Mouse (Mus musculus): Measurements from ENCODE around the gene Fndc3b. TPM values are rescaled to one million over a fixed set of nuclear protein-coding genes. Genes with fewer than 3 reads are reported as not detected.

Fndc3b gene
- total RNA-seq, 4 experiments from 2014 or later, result 41.8 to 50.5 (median 49.8) TPM

- no peak for DNase-seq (ENCODE audit: low spot score)
Measured at GRCm38 (mm10) chr3:27469971-27470370, 241.1 kb downstream of the Fndc3b start.

- DNase-seq (ENCODE audit: low spot score), result no peak
Measured at GRCm38 (mm10) chr3:27467505-27468020, 243.5 kb downstream of the Fndc3b start.

GRCm38 (mm10) chr3:27466297-27466901, 244.7 kb downstream of the Fndc3b start:
- DNase-seq (ENCODE audit: low spot score), result peak; percentile 83

GRCm38 (mm10) chr3:27463373-27463772, 247.7 kb downstream of the Fndc3b start:
- DNase-seq (ENCODE audit: low spot score), result no peak

GRCm38 (mm10) chr3:27462934-27463333, 248.2 kb downstream of the Fndc3b start:
- DNase-seq (ENCODE audit: low spot score), result peak; percentile 41

GRCm38 (mm10) chr3:27462316-27462902, 248.7 kb downstream of the Fndc3b start:
- DNase-seq (ENCODE audit: low spot score), result no peak

GRCm38 (mm10) chr3:27461861-27462260, 249.2 kb downstream of the Fndc3b start:
- no peak for DNase-seq (ENCODE audit: low spot score)

GRCm38 (mm10) chr3:27461037-27461436, 250.1 kb downstream of the Fndc3b start:
- DNase-seq (ENCODE audit: low spot score), result peak; percentile 79

- DNase-seq (ENCODE audit: low spot score), result no peak
Measured at GRCm38 (mm10) chr3:27458416-27458815, 252.7 kb downstream of the Fndc3b start.

GRCm38 (mm10) chr3:27456514-27456913, 254.6 kb downstream of the Fndc3b start:
- DNase-seq (ENCODE audit: low spot score), result no peak

GRCm38 (mm10) chr3:27454402-27455195, 256.5 kb downstream of the Fndc3b start:
- DNase-seq (ENCODE audit: low spot score), result no peak

- no peak for DNase-seq (ENCODE audit: low spot score)
Measured at GRCm38 (mm10) chr3:27453453-27454098, 257.5 kb downstream of the Fndc3b start.

- no peak for DNase-seq (ENCODE audit: low spot score)
Measured at GRCm38 (mm10) chr3:27449447-27449846, 261.7 kb downstream of the Fndc3b start.

GRCm38 (mm10) chr3:27448367-27448766, 262.7 kb downstream of the Fndc3b start:
- no peak for DNase-seq (ENCODE audit: low spot score)

GRCm38 (mm10) chr3:27439704-27440103, 271.4 kb downstream of the Fndc3b start:
- no peak for DNase-seq (ENCODE audit: low spot score)

GRCm38 (mm10) chr3:27435096-27435620, 275.9 kb downstream of the Fndc3b start:
- no peak for DNase-seq (ENCODE audit: low spot score)

- no peak for DNase-seq (ENCODE audit: low spot score)
Measured at GRCm38 (mm10) chr3:27432981-27433380, 278.1 kb downstream of the Fndc3b start.

GRCm38 (mm10) chr3:27430621-27431263, 280.4 kb downstream of the Fndc3b start:
- DNase-seq (ENCODE audit: low spot score), result peak; percentile 25

- no peak for DNase-seq (ENCODE audit: low spot score)
Measured at GRCm38 (mm10) chr3:27427406-27427805, 283.7 kb downstream of the Fndc3b start.

- DNase-seq (ENCODE audit: low spot score), result no peak
Measured at GRCm38 (mm10) chr3:27424049-27424667, 286.9 kb downstream of the Fndc3b start.

- DNase-seq (ENCODE audit: low spot score), result no peak
Measured at GRCm38 (mm10) chr3:27422521-27422920, 288.6 kb downstream of the Fndc3b start.

Measured in heart, adult 8-10 months (tissue).